Mouse (Mus musculus) thymus, adult 2 months (tissue): ENCODE measurements around the gene Zfhx3.

Experiments used
- CTCF ChIP-seq: fragments of 200-500 bp; IDR thresholded peaks from 2 replicates; pipeline ENCODE4 v1.5.1; 2012; ENCODE audit warnings: mild to moderate bottlenecking, control low read depth, low read length, moderate library complexity, borderline replicate concordance; ENCODE audit not compliant: control insufficient read depth, poor library complexity, insufficient read depth; ENCODE audit errors: extremely low read depth
- POLR2A ChIP-seq: fragments of 200-500 bp; IDR thresholded peaks from 2 replicates; pipeline ENCODE4 v1.6.1; 2012; ENCODE audit warnings: mild to moderate bottlenecking, low read length, control low read depth, moderate library complexity; ENCODE audit not compliant: control insufficient read depth, poor library complexity, insufficient read depth; ENCODE audit errors: extremely low read depth

DNA sequence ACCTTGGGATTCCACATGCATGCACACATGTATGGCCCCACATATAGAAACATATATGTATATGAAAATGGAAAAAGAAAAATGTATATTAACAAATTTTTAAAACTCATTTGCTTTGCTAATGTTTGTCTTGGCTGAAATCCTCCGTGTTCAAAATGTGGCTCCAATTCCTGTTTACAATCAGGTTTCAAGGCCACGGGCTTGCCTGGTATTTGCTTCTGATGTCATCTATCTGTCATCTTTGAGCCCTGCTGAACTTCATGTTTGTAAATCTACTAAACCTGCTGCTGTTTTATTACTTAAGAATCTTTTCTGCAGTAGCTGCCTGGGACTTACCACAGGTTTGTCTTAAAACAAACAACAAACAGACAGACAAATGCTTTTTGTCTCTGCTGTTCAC lies 1051.3 kb downstream of the Zfhx3 start:
- TF ChIP-seq CTCF: no peak
- no peak for TF ChIP-seq POLR2A
